Mouse (Mus musculus): Measurements from ENCODE around the gene Vrk3. TPM values are rescaled to one million over a fixed set of nuclear protein-coding genes. Genes with fewer than 3 reads are reported as not detected.

Gene Vrk3
- polyA plus RNA-seq, 1 experiment, result 33.9 TPM

DNA sequence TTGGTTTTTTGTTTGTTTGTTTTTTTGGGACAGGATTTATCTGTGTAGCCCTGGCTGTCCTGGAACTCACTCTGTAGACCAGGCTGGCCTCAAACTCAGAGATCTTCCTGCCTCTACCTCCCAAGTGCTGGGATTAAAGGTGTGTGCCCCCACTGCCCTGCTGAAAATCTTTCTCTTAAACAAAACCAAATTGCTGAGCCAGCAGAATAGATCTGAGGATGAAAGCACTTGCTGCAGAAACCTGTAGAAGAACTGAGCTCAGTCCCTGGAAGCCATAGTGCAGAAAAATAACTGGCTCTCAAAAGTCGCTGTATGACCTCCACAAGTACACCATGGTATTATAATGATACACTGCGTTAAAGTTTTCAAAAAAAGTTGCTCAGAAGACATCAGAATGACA, 9.0 kb downstream of the Vrk3 start:
- no peak for DNase-seq (ENCODE audit: extremely low spot score in 1 of 2, low spot score in 1 of 2)

DNA sequence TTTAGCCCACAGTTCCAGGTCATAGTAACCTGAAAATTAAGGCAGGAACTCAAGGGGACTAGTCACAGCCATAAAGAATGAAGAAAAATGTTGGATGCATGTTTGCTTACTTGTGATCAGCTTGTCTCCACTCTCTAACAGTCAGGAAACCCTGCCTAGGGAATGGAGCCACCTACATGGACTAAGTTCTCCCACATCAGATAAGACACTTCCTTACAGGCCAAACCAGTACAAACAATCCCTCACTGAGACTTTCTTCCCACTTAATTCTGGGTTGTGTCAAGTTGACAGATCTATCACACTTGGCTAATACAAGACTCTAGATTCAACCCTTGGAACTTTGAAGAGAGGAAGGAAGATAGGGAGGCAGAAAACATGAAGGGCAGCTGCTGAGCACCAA, 12.2 kb downstream of the Vrk3 start:
- no peak for DNase-seq (ENCODE audit: extremely low spot score in 1 of 2, low spot score in 1 of 2)

DNA sequence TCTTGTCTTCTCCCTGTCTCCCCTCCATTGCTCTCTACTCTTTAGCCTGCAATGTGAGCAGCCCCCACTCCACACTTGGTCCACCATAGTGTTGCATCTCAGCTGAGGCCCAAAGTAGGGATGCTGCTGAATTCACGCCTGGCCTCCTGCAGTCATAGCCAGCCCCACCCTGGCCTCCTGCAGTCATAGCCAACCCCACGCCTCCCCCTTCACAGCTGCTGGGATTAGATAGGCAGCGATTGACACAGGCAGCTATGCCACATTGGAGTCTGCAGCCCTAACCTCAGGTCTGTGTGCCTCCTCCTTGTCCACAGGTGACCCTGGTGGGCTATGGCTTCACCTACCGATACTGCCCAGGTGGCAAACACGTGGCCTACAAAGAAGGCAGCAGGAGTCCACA, 19.9 kb downstream of the Vrk3 start:
- DNase-seq (ENCODE audit: extremely low spot score in 1 of 2, low spot score in 1 of 2), result no peak

DNA sequence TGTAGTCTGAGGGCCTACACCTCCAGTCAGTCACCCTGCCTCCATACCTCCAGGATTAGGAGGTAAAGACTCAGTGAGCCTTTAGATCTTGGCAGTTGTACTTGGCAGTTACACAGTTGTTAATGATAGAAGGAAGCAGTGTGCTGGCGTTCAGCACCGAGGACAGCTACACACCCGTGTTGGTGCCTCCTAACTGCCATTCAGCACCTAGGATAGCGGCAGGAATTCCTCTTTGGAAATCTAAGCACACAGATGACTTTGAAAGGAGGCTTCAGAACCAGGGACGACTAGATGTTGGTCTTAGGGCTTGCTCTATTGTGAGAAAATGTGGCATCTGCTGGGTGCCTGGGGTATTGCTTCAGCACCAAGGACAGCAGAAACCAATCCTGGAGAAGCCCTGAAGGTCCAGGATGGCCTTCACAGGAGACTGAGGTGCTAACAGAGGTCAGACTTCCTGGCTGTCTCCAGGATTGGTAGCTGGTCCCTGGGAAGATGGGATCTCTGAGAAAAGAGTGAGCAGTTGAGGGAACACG, 21.9 kb downstream of the Vrk3 start:
- peak in 1 of 2 experiments; percentile 32 for DNase-seq (ENCODE audit: extremely low spot score in 1 of 2, low spot score in 1 of 2)

DNA sequence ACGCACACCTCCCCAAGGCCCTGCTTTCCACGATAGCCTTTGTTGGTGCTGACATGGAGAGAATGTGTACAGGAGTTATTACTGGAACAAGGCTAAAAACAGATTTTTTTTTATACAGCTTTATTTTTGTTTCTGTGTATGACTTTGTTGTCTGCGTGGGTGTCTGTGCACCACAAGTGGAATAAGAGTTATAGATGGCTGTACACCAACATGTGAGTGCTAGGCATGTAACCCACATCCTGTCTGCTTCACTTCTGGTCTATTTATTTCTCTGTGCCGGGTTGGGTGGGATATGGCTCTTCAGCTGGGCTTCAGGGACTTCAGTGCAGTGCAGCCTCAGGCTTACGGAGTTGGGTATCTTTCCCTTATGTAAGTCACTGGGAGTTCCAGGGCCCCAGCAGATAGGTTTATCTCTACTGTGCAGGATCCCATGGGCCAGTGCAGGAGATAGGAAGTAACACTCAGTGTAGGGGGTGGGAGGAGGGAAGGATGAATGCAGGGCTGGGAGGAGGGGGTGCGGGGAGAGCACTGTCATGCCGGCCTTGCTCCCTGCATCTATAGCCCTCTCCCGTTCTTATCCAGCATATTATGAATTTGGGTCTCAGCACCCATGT, 24.5 kb downstream of the Vrk3 start:
- DNase-seq (ENCODE audit: extremely low spot score in 1 of 2, low spot score in 1 of 2), result no peak

GRCm38 (mm10) chr7:44776849-44777498, 28.8 kb downstream of the Vrk3 start:
- no peak for DNase-seq (ENCODE audit: extremely low spot score in 1 of 2, low spot score in 1 of 2)

GRCm38 (mm10) chr7:44780101-44780500, 31.9 kb downstream of the Vrk3 start:
- no peak for DNase-seq (ENCODE audit: extremely low spot score in 1 of 2, low spot score in 1 of 2)

GRCm38 (mm10) chr7:44789531-44789930, 41.3 kb downstream of the Vrk3 start:
- no peak for DNase-seq (ENCODE audit: extremely low spot score in 1 of 2, low spot score in 1 of 2)

DNA sequence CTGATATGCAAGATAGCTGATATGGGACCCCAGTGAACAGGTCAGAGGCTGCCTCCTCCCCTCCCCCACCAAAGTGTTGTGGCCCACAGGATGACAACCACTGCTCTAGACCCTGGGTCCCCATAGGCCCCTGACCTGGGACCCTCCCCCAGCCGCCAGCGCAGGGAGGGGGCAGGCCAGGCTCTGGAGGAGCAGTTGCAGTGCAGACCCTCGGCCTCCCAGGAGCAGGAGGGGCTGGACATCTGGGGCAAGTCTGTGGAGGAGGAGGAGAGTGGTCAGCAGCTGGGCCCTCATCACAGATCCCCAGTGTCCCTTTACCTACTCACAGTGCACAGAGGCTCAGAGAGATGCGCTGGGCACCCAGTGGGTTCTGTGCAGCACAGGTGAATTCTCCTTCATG, 41.9 kb downstream of the Vrk3 start:
- DNase-seq (ENCODE audit: extremely low spot score in 1 of 2, low spot score in 1 of 2), result no peak

- DNase-seq (ENCODE audit: extremely low spot score in 1 of 2, low spot score in 1 of 2), result no peak
Measured at GRCm38 (mm10) chr7:44792781-44793180, 44.6 kb downstream of the Vrk3 start.

- DNase-seq (ENCODE audit: extremely low spot score in 1 of 2, low spot score in 1 of 2), result no peak
Measured at GRCm38 (mm10) chr7:44808927-44809326, 60.7 kb downstream of the Vrk3 start.

DNA sequence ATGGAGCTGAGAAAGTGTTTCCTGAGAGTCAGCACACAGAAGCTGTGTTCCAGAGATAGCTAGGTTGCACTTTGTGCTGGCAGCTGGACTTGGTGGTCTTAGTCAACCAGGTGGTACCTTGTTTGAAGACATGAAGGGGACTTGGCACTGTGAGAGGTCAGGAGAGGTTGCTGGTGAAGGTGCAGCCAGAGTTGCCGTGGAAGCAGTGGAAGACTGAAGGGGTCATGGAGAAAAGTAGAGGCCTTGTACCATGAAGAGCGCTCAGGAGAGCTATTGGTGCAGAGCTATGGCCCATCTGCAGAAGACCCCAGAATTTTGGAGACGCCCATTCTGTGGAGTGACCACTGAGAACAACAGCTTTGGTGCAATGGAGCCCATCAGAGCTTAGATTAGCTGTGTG, 61.3 kb downstream of the Vrk3 start:
- DNase-seq (ENCODE audit: extremely low spot score in 1 of 2, low spot score in 1 of 2), result no peak

GRCm38 (mm10) chr7:44810365-44810764, 62.2 kb downstream of the Vrk3 start:
- no peak for DNase-seq (ENCODE audit: extremely low spot score in 1 of 2, low spot score in 1 of 2)

- no peak for DNase-seq (ENCODE audit: extremely low spot score in 1 of 2, low spot score in 1 of 2)
Measured at GRCm38 (mm10) chr7:44810819-44811557, 62.8 kb downstream of the Vrk3 start.

GRCm38 (mm10) chr7:44812651-44813325, 64.6 kb downstream of the Vrk3 start:
- DNase-seq (ENCODE audit: extremely low spot score in 1 of 2, low spot score in 1 of 2), result no peak

DNA sequence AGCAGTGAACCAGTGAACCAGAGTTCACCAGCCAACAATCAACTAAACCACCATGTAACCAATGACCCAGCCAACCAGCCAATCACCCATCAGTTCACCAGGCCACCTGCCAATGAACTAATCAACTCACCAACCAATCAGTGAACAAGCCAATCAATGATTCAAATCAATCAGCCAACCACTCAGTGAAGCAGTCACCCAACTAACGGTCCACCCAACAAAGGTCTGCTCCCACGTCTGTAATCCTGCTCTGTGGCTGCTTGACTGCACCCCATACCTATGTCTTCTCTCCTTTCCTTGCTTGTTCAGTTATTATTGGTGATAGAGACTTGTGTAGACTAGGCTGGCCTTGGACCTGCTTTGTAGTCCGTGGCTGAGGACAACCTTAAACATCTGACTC, 65.8 kb downstream of the Vrk3 start:
- DNase-seq (ENCODE audit: extremely low spot score in 1 of 2, low spot score in 1 of 2), result no peak

DNA sequence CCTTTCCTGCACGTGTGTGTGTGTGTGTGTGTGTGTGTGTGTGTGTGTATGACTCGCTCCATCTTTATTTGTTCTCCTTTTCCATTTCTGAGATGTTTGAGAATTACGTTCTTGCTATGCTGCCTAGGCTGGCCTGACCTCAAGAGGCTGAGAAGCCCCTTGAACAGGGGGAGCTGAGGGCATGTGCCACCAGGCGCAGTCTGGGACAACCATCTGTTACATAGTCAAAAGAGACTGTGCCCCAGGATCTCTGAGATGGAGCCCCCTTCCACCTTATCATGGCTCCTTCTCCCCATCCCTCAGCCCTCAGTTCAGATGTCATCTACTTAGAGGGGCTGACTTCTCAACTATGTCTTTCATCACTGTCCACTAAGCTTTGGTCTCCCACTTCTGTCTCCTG, 66.2 kb downstream of the Vrk3 start:
- no peak for DNase-seq (ENCODE audit: extremely low spot score in 1 of 2, low spot score in 1 of 2)

DNA sequence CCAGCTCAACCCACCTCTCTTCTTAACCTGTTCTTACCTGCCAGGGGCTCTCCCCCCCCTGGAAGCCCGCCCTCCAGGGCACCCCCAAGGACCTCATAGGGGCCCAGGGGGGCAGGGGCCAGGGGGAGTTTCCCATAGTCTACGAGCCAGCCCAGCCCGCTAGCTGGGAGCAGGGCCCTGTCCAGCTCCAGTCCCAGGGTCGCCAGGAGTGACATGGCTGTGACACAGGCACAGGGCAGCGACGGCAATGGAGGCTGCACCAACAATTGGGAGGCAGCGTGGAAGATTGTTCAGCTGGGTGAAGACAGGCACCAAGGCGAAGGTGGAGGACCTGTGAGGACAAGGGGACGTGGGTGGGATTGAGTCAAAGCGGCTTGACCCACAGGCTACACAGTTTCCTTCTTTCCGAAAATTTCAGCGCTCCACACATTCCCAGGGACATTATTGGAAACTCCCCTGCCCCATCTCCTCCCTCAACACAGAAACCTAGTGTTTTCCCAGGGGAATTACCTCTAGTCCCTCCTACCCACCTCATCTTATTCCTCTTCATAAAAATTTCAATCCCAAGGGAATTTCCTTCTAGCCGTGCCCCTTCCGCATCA, 66.8 kb downstream of the Vrk3 start:
- DNase-seq (ENCODE audit: extremely low spot score in 1 of 2, low spot score in 1 of 2), result no peak

- peak; percentile 97 to 99 for DNase-seq (ENCODE audit: extremely low spot score in 1 of 2, low spot score in 1 of 2)
Measured at GRCm38 (mm10) chr7:44815721-44816469, 67.7 kb downstream of the Vrk3 start, which contains the start of the genes Nup62 and Il4i1. TSS of gene Nup62 (plus strand) at chr7:44816088. TSS of gene Il4i1 (plus strand) at chr7:44816387.

Measured in frontal cortex, adult 2 months (tissue).